Mouse (Mus musculus) heart, adult 9 months (tissue): ENCODE data around the gene Vmn2r18.

Experiments used
- DNase-seq, 2 experiments: peaks; one replicate each; pipeline ENCODE4 v3.0.0; 2022; ENCODE audit warnings: low spot score in 2 of 2

The Vmn2r18 gene

DNA sequence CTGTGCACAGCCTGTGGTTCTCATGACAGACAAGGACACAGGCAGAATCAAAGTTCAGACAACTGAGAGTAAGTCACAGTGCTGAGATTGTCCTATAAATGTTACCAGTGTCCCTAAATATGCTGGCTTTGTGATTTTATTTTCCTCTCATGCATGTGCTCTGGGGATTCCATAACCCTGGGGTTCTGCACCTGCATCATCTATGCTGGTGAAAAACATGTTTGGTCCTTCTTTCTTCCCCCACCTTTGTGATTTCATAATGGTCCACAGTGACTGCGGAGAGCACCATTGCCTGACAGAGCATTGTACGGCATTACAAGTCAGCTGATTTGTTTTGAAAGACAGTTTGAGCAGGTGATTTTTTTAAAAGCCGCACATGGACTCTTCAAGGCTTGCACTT is at the start of gene Vmn2r18:
Gene Vmn2r18, minus strand, starts transcription at position 101 of the 400 bp plus-strand sequence.
- no peak for DNase-seq

DNA sequence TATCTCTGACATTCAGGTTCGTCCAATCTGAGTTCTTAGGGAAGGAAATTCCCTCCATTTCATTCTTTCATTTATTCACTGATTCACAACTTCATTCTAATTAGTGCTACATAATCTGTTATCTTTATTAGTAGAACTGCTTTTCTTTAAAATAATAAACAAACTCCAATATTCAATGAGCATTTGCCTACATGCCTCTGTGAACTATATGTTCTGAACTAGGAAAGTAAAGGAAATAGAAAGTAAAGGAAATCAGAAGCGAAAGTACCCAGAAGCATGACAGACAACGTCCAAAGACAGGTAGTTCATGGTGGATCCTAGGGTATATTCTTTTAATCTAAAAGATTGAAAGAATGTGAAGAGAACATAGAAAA is 45.6 kb upstream of the Vmn2r18 start:
- no peak for DNase-seq

DNA sequence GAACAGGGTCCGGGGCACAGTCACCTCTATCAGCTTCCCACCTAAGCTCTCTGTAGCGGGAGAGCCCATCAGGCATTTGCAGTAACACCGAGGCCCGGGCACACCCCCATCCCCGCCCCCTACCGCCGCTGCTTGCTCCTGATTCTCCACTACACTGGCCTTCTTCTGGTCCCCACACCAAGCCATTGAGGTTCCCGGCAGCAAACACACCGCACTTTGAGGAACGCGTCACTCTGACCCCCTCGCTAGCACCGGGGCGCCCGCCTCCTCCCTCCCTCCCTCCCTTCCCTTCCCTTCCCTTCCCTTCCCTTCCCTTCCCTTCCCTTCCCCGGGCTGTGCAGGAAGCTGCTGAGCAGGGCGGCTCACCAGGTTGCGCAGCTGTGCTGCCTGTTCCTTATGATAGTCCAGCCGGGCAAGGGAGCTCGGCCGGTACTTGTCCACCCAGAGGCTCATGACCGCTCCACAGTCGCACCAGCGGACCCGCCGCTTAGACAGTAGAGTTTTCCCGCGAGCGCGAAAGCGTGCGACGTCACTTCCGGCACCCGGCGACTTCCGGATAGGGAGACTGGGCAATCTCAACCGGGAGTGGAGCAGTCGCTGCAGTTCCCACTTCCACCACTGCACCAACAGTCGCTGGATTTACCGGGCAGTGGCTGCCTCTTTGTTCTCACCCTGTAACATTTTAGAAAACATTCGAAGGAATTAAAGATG is 45.0 kb upstream of the Vmn2r18 start, which contains the start of gene Rfc3:
Gene Rfc3, minus strand, starts transcription at position 543 of the 711 bp plus-strand sequence.
- peak; percentile 90 to 95 for DNase-seq

DNA sequence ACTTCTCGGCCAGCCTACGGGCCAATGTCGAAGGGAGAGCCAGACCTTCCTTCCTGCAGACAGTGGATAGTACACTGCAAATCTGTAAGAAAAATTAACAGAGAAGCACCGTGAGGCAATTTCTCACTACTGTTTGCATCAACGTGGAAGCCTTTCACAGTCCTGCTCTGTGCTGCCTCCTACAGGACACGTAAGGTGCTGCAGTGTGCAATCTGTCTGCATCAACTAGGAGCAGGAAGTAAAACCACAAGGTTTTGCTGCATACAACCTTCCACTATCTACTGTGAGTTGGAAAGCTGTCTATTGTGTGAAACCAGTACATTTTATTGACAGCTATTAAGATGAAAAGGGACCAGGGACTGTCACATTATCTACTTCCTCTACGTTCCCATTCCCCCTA is 39.0 kb upstream of the Vmn2r18 start:
- no peak for DNase-seq

DNA sequence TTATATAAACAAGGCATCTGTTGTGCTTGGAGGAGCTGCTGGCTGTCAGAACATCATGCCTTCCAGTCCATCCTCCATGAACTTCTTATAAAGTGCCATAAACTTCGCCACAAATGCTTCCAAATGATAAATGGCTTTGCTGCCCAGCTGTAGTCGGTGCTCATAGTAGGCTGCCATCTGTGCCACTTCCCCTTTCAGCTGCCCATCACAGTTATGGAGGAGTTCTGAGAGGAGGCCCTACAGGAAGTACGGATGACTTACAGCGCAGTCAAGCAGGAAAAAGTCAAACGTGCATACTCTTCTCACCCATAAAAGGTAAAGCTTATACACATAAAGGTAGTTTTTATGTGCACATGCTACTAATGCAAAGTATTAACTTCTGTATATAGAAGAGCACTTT is 37.0 kb upstream of the Vmn2r18 start:
- no peak for DNase-seq

DNA sequence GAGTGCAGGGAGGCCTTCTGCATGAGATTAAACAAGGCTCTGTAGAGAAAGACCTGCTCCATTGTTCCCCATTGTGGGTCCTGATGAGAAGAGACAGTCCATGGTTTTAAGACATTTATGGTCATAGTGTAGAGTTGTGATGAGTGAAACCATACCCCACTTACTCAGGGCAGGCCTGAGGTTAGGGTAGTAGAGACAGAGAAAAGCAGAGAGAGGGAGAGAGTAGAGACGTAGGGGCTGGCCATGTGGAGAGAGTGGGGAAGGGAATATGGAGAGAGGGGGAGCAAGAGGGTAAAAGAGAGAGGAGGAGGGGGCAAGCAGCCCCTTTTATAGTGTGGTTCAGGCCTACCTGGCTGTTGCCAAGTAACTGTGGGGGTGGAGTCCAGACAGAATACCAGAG is 36.3 kb upstream of the Vmn2r18 start:
- no peak for DNase-seq

DNA sequence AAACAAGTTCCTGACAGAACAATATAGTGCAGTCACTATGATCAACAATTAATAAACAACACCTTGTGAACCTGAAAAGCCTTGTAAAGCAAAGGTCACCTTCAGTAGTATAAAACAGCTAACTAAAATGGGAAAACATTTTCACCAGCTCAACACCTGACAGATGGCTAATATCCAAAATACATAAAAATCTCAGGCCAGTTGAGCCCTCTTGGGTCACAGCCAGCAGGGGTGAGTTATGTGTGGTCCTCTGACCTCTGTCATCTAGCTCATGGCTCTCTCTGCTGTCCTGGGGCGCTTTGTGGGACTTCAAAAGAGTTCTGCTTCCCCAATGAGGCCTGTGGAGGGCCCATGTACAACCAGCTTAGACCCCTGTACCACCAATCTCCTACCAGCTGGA is 4.1 kb downstream of the Vmn2r18 start:
- DNase-seq = no peak
